Mouse (Mus musculus) forebrain, embryonic 15.5 days (tissue): ENCODE measurements around the gene Kcna3. TPM values are rescaled to one million over a fixed set of nuclear protein-coding genes. Genes with fewer than 3 reads are reported as not detected.
A peak's percentile ranks its signal among the peaks of the same experiment; 100 is the strongest.

Experiments used
- ATAC-seq: fragments of 200-750 bp; cut with Nextera tagmentation; replicated peaks from 2 replicates; pipeline ENCODE4 v1.8.0; 2017; ENCODE audit warnings: mild to moderate bottlenecking, moderate TSS enrichment, moderate library complexity
- H3K27ac ChIP-seq: fragments of 300-500 bp; sonication (generic); replicated peaks from 2 replicates; pipeline ENCODE4 v1.5.1; 2015; ENCODE audit warnings: mild to moderate bottlenecking, inconsistent platforms
- H3K27me3 ChIP-seq: fragments of 300-500 bp; sonication (generic); 2 replicates; pipeline ENCODE4 v1.6.1; 2015; ENCODE audit warnings: inconsistent platforms
- H3K36me3 ChIP-seq: fragments of 300-500 bp; sonication (generic); 2 replicates; pipeline ENCODE4 v1.6.1; 2015; ENCODE audit warnings: mild to moderate bottlenecking, inconsistent platforms
- H3K4me1 ChIP-seq: fragments of 300-500 bp; sonication (generic); 2 replicates; pipeline ENCODE4 v1.6.1; 2015; ENCODE audit warnings: inconsistent platforms
- H3K4me2 ChIP-seq: fragments of 300-500 bp; sonication (generic); replicated peaks from 2 replicates; pipeline ENCODE4 v1.6.1; 2015; ENCODE audit warnings: mild to moderate bottlenecking, inconsistent platforms
- H3K4me3 ChIP-seq: fragments of 300-500 bp; sonication (generic); 2 replicates; pipeline ENCODE4 v1.5.1; 2015; ENCODE audit warnings: mild to moderate bottlenecking, inconsistent platforms
- H3K9ac ChIP-seq: fragments of 300-500 bp; sonication (generic); replicated peaks from 2 replicates; pipeline ENCODE4 v1.6.1; 2015; ENCODE audit warnings: mild to moderate bottlenecking, inconsistent platforms
- H3K9me3 ChIP-seq: fragments of 300-500 bp; sonication (generic); 2 replicates; pipeline ENCODE4 v1.6.1; 2016; ENCODE audit warnings: inconsistent platforms
- WGBS: fragments of 180-500 bp; shearing (Covaris S2); methylation state at CpG from one replicate; pipeline ENCODE4 v1.1.7; 2015; ENCODE audit warnings: mixed read lengths; 5-methylcytosine and 5-hydroxymethylcytosine counted together
- polyA plus RNA-seq: library from polyadenylated mRNA; unstranded; fragments of >200 nt; fragmentation: Nextera tagmentation; extraction: Ambion mirVana; gene quantifications from 2 replicates; pipeline ENCODE4 v1.2.1, GENCODE M21; 2015

Gene Kcna3
- polyA plus RNA-seq, 1 experiment from 2014 or later, result 21.8 TPM

DNA sequence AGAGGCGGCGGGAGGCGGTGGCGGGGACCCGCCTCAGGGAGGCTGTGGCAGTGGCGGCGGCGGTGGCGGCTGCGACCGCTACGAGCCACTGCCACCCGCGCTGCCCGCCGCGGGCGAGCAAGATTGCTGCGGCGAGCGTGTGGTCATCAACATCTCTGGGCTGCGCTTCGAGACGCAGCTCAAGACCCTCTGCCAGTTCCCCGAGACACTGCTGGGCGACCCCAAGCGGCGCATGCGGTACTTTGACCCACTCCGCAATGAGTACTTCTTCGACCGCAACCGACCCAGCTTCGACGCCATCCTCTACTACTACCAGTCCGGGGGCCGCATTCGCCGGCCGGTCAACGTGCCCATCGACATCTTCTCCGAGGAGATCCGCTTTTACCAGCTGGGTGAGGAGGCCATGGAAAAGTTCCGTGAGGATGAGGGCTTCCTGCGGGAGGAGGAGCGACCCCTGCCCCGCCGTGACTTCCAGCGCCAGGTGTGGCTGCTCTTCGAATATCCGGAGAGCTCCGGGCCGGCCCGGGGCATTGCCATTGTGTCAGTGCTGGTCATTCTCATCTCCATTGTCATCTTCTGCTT lies 580 bp downstream of the Kcna3 start:
- peak; percentile 63 for ATAC-seq
- H3K27me3 ChIP-seq, result no peaks in the 10 kb centered on the region
- H3K4me3 ChIP-seq, result peak overlapping the region; percentile 67
- H3K9ac ChIP-seq, result peak overlapping the region; percentile 80
- H3K4me2 ChIP-seq, result peak overlapping the region; percentile 78
- peak overlapping the region; percentile 89 for H3K27ac ChIP-seq
- no peaks in the 10 kb centered on the region for H3K9me3 ChIP-seq
- H3K36me3 ChIP-seq, result no peaks in the 10 kb centered on the region
- WGBS, result under 1% methylated on average over 54 of the region's 55 CpGs
- H3K4me1 ChIP-seq, result peaks cover 59% of the 10 kb centered on the region

DNA sequence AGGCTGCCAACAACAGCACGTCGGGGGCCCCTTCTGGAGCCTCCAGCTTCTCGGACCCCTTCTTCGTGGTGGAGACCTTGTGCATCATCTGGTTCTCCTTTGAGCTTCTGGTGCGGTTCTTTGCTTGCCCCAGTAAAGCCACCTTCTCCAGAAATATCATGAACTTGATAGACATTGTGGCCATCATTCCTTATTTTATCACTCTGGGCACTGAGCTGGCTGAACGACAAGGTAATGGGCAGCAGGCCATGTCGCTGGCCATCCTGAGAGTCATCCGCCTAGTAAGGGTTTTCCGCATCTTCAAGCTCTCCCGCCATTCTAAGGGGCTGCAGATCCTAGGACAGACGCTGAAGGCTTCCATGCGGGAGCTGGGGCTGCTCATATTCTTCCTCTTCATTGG lies 1.1 kb downstream of the Kcna3 start:
- no peak for ATAC-seq
- H3K27me3 ChIP-seq, result no peaks in the 10 kb centered on the region
- peaks cover 64% of the 10 kb centered on the region for H3K4me1 ChIP-seq
- H3K36me3 ChIP-seq, result no peaks in the 10 kb centered on the region
- H3K4me3 ChIP-seq, result peak overlapping the region; percentile 67
- WGBS, result 46% methylated on average over 12 of the region's 12 CpGs
- no peaks in the 10 kb centered on the region for H3K9me3 ChIP-seq
- H3K9ac ChIP-seq, result peak overlapping the region; percentile 80
- peak overlapping the region; percentile 89 for H3K27ac ChIP-seq
- H3K4me2 ChIP-seq, result peak overlapping the region; percentile 78

DNA sequence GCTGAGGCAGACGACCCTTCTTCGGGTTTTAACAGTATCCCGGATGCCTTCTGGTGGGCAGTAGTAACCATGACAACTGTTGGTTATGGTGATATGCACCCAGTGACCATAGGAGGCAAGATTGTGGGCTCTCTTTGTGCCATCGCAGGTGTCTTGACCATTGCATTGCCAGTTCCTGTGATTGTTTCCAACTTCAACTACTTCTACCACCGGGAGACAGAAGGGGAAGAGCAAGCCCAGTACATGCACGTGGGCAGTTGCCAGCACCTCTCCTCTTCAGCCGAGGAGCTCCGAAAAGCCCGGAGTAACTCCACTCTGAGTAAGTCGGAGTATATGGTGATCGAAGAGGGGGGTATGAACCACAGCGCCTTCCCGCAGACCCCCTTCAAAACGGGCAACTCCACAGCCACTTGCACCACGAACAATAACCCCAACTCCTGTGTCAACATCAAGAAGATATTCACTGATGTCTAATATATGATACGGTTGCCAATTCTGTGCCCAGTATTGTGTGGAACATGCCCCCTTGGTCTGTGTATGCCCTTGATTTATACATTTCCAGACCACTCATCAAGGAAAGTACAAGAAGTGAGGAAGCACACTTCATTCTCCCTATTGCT lies 1.7 kb downstream of the Kcna3 start:
- no peaks in the 10 kb centered on the region for H3K36me3 ChIP-seq
- H3K27me3 ChIP-seq, result no peaks in the 10 kb centered on the region
- no peak for ATAC-seq
- H3K4me2 ChIP-seq, result peak overlapping the region; percentile 78
- H3K4me1 ChIP-seq, result peaks cover 68% of the 10 kb centered on the region
- H3K4me3 ChIP-seq, result peak overlapping the region; percentile 67
- peak overlapping the region; percentile 80 for H3K9ac ChIP-seq
- H3K9me3 ChIP-seq, result no peaks in the 10 kb centered on the region
- H3K27ac ChIP-seq, result peak overlapping the region; percentile 89; the same call in 1 of the 2 replicates
- WGBS, result 69% methylated on average over 16 of the region's 16 CpGs

DNA sequence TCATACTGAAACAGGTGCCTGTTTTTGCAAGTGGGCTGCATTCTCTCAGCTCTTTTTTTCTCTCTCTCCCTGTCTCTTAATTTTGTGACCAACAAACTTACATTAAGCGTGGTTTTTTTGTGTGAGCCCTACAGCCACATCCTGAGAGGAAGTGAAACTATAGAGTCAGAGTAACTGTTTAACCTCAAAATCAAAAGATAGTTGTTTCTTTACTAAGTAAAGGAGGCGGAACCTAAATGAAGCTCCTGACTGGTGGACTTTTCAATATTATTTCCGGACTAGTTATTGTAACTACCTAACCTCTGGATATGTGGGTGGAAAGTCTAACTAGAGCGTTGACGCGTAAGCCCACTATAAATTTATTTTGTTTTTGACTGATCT lies 2.2 kb downstream of the Kcna3 start:
- Histone ChIP-seq H3K9me3 (no peaks in the 10 kb centered on the region), H3K4me1 (peaks cover 73% of the 10 kb centered on the region), H3K27me3 (no peaks in the 10 kb centered on the region), H3K36me3 (no peaks in the 10 kb centered on the region), H3K9ac (peak overlapping the region; percentile 80), H3K27ac (peak overlapping the region; percentile 64; the same call in 1 of the 2 replicates), H3K4me2 (peak overlapping the region; percentile 78), H3K4me3 (peak overlapping the region; percentile 67)
- 81% methylated on average over 6 of the region's 6 CpGs for WGBS
- no peak for ATAC-seq

DNA sequence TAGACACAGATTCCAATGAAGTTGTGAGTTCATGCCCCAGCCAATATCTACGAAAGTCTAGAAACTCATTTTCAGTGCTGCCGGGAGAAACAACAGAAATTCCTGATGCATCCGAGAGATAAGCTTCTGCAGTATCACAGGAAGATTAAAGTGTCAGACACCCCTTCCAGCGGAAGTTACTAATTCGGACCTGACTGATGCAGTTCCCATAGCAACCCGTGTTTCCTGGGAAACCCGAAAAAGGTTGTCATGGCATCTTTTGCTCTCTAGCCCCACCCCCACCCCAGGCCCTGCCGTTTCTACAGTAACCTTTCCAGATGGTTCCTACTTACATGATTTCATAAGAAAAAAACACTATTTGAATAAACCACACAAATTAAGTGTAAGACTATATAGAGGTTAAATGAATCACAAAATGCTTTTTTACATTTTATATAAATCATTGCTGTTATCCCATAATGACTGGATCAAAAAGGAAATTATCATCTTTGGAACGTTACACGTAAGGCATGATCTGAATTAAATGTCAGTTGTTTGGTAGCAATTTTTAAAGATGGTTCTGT lies 2.8 kb downstream of the Kcna3 start:
- H3K27me3 ChIP-seq, result no peaks in the 10 kb centered on the region
- peak overlapping the region; percentile 78 for H3K4me2 ChIP-seq
- H3K27ac ChIP-seq, result peak overlapping the region; percentile 66
- WGBS, result 14% methylated on average over 10 of the region's 10 CpGs
- H3K36me3 ChIP-seq, result no peaks in the 10 kb centered on the region; the same call in 1 of the 2 replicates
- peak overlapping the region; percentile 80 for H3K9ac ChIP-seq
- no peaks in the 10 kb centered on the region for H3K9me3 ChIP-seq
- peaks cover 74% of the 10 kb centered on the region for H3K4me1 ChIP-seq
- peak overlapping the region; percentile 67 for H3K4me3 ChIP-seq
- no peak for ATAC-seq

DNA sequence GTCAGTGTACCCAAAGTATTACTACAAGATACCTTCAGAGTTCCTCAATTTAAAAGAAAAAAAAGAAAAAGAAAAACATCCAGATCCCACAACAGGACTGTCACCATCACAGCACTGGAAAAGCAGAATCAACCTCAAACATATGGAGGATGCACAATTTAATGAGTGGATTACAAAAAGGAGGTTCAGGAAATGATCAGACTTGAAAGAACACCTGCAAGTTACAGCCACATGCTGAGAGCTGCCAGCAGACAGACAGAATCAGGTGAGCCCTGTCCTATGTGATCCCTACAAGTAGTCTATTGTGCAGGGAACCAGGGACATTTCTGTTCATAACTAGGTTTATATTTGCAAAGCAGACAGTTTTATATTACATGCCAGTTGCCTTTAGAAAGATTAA lies 3.3 kb downstream of the Kcna3 start:
- H3K36me3 ChIP-seq, result no peaks in the 10 kb centered on the region; the same call in 1 of the 2 replicates
- peak overlapping the region; percentile 78 for H3K4me2 ChIP-seq
- H3K27ac ChIP-seq, result peak overlapping the region; percentile 66
- H3K27me3 ChIP-seq, result no peaks in the 10 kb centered on the region
- no peaks in the 10 kb centered on the region for H3K9me3 ChIP-seq
- H3K4me1 ChIP-seq, result peaks cover 70% of the 10 kb centered on the region
- peak overlapping the region; percentile 80 for H3K9ac ChIP-seq
- no peak for ATAC-seq
- peak overlapping the region; percentile 67 for H3K4me3 ChIP-seq

DNA sequence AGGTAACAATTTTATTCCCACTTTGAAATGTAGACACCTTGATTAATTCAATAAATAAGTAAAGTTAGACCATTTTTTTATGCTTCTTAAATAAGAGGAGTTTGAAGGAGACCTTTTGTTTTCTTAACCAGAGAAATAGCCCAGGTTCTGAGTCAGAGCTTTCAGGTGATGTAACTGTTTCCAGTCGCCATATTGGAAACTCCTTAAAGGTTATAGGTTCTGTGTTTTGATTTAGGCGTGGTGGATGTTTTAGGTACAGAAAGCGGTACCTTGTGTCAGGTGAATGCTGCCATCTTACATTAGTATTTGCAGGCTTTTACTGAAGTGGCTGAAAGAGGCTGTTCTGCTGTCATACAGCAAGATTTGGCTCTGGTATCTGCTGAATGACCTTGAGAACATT lies 4.4 kb downstream of the Kcna3 start:
- peak overlapping the region; percentile 67 for H3K4me3 ChIP-seq
- H3K4me2 ChIP-seq, result peak overlapping the region; percentile 78
- peak overlapping the region; percentile 34; the same call in 1 of the 2 replicates for H3K9ac ChIP-seq
- no peaks in the 10 kb centered on the region; the same call in 1 of the 2 replicates for H3K36me3 ChIP-seq
- no peak for ATAC-seq
- H3K27me3 ChIP-seq, result no peaks in the 10 kb centered on the region
- no peak overlapping the region for H3K27ac ChIP-seq
- 77% methylated on average over 3 of the region's 3 CpGs for WGBS
- H3K9me3 ChIP-seq, result no peaks in the 10 kb centered on the region
- peaks cover 59% of the 10 kb centered on the region for H3K4me1 ChIP-seq

DNA sequence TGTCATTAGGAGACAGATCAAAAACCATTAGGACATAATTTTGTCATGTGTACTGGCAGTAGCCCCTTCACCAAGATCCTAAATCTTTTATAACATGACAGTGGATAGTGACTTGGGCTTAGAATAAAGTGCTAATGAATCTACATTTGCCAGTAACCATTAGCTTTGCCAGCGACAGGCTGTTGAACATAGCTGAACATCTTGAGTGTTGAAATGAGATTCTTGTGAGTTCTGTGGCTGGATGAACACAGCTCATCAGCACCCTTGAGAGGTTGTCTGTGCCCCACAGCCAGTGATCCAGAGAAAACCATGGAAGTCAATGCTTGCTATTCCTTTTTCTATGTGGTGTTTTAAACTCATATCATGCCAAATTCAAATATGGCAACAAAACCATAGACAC lies 5.7 kb downstream of the Kcna3 start:
- ATAC-seq, result no peak
- H3K9ac ChIP-seq, result no peak overlapping the region

DNA sequence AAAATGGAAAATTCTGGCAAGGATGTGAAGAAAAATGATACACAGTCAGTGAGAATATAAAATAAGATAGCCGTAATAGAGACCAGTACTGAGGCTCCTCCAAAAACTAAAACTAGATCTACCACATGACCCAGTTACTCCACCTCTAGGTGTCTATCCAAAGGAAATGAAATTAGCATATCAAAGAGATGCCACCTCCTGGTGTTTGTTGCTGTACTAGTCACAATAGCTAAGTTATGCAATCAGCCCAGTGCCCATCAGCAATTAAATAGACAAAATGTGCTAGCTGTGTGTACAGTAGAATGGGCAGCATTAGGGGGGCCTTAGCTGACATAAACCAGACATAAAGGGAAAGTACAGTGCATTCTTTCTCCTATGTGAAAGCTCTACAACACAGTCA lies 25.5 kb downstream of the Kcna3 start:
- 87% methylated on average over 1 of the region's 1 CpGs for WGBS
- Histone ChIP-seq H3K27me3 (no peaks in the 10 kb centered on the region), H3K36me3 (no peaks in the 10 kb centered on the region), H3K27ac (no peak overlapping the region), H3K4me3 (no peak overlapping the region), H3K4me2 (no peak overlapping the region), H3K9me3 (no peaks in the 10 kb centered on the region), H3K9ac (no peak overlapping the region), H3K4me1 (peaks cover 14% of the 10 kb centered on the region)
- ATAC-seq, result no peak

More for the DNA sequence above, 5.7 kb downstream of the Kcna3 start:
- Histone ChIP-seq H3K36me3 (no peaks in the 10 kb centered on the region; the same call in 1 of the 2 replicates), H3K4me3 (peak overlapping the region; percentile 32), H3K9me3 (no peaks in the 10 kb centered on the region), H3K27ac (peak overlapping the region; percentile 37; the same call in 1 of the 2 replicates), H3K4me2 (peak overlapping the region; percentile 78), H3K4me1 (peaks cover 55% of the 10 kb centered on the region), H3K27me3 (no peaks in the 10 kb centered on the region)
- 63% methylated on average over 1 of the region's 1 CpGs for WGBS

DNA sequence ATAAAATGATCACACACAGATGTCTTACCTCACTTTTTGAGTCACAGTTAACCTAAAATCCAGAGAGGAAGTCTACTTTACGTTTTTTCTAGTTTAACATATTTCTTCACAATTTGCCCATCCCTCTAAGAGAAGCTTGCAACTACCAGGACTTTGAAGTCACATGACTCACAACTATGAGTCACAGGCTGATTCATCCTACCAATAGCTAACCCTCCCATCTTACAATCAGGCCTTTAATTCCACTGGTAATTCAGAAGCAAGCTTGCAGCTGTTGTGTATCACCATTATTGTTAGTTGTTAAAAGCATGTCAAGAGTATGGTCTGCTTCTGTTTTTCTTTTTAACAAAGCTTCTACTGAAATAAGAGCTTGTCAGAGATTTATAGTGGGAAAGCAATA lies 26.8 kb downstream of the Kcna3 start:
- no peak for ATAC-seq
- H3K9me3 ChIP-seq, result no peaks in the 10 kb centered on the region
- H3K4me3 ChIP-seq, result no peak overlapping the region
- peaks cover 21% of the 10 kb centered on the region for H3K4me1 ChIP-seq
- no peak overlapping the region for H3K27ac ChIP-seq
- no peaks in the 10 kb centered on the region for H3K27me3 ChIP-seq
- H3K4me2 ChIP-seq, result no peak overlapping the region
- H3K36me3 ChIP-seq, result no peaks in the 10 kb centered on the region
- H3K9ac ChIP-seq, result no peak overlapping the region
- WGBS, result 80% methylated on average over 1 of the region's 1 CpGs

DNA sequence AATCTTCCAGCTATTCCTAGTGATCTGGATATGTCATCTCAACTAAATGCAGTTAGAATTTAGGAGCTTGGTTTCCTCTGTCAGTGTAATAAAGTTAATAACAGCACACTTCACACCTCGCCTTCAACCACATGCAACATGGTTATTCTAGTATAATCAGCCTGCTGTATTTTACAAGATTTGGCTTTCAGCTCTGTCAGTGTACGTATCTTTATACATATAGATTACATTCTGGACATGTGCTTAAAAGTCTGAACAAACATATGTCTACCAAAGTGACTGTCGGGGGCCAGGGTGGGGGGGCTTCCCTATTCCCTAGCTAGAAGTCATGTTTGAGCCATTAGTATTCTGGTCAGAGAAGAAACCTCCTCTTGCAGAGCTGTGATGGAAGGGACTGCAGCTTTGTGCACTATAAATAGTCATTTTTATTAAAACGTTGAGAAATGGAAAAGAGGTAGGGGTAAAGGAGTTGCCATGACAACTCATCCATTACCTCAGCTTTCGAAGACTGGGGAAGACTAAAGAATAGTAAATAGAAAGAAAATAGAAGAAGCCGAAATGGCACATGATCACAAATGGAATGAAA lies 29.6 kb downstream of the Kcna3 start:
- WGBS, result 27% methylated on average over 6 of the region's 6 CpGs
- no peak overlapping the region for H3K9ac ChIP-seq
- no peaks in the 10 kb centered on the region for H3K9me3 ChIP-seq
- no peaks in the 10 kb centered on the region for H3K36me3 ChIP-seq
- no peaks in the 10 kb centered on the region for H3K27me3 ChIP-seq
- peak overlapping the region; percentile 94 for H3K27ac ChIP-seq
- H3K4me1 ChIP-seq, result peaks cover 21% of the 10 kb centered on the region
- H3K4me2 ChIP-seq, result no peak overlapping the region
- ATAC-seq, result peak; percentile 83
- no peak overlapping the region for H3K4me3 ChIP-seq

DNA sequence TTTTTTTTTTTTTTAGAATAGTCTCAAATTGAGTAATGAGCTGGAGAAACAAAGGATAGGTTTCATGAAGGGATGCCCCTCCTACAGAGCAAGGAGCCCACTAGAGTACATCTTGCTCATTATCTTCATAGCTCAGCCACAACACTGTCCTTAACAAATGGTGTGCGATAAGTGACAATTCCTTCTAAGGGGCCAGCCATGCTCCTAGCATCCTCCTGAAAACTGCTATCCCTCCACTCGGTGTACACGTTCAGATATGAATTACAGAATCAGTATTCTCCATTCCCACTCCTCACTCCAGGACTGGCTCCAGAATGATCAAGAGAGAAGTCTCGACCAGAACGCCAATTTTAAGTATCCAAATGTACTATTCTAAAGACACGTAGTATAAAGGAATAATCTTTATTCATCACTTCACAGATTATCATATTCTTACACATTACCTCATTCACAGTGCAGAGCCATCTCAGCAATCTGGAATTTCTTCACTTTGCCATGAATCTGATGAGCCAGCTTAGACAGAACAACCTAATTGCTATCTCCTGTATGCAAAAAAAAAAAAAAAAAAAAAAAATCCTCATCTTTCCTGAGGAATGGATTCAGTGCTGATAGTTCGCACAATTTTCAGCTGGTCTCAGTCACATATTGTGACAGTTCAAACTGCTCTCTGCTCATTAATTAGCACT lies 30.3 kb downstream of the Kcna3 start:
- Histone ChIP-seq H3K4me1 (peaks cover 21% of the 10 kb centered on the region), H3K4me2 (0 out of 2 replicates have a peak overlapping the region, but pooled peaks have one; percentile 16), H3K4me3 (no peak overlapping the region), H3K9ac (0 out of 2 replicates have a peak overlapping the region, but pooled peaks have one; percentile 8), H3K27ac (peak overlapping the region; percentile 94), H3K9me3 (no peaks in the 10 kb centered on the region), H3K36me3 (no peaks in the 10 kb centered on the region), H3K27me3 (no peaks in the 10 kb centered on the region)
- ATAC-seq, result peak; percentile 81
- WGBS, result 37% methylated on average over 7 of the region's 7 CpGs
